Mouse (Mus musculus) liver, embryonic 15.5 days (tissue): Measurements from ENCODE around the gene Zfp750. TPM values are rescaled to one million over a fixed set of nuclear protein-coding genes. Genes with fewer than 3 reads are reported as not detected.

Experiments
- ATAC-seq: fragments of 200-750 bp; cut with Nextera tagmentation; 2 replicates; pipeline ENCODE4 v1.8.0; 2017; ENCODE audit warnings: moderate number of reproducible peaks, mild to moderate bottlenecking, moderate library complexity; ENCODE audit not compliant: insufficient read depth
- H3K27ac ChIP-seq: fragments of 300-500 bp; sonication (generic); replicated peaks from 2 replicates; pipeline ENCODE4 v1.5.1; 2015; ENCODE audit warnings: mild to moderate bottlenecking, inconsistent platforms
- H3K27me3 ChIP-seq: fragments of 300-500 bp; sonication (generic); 2 replicates; pipeline ENCODE4 v1.6.1; 2015; ENCODE audit warnings: mild to moderate bottlenecking, inconsistent platforms
- H3K36me3 ChIP-seq: fragments of 300-500 bp; sonication (generic); replicated peaks from 2 replicates; pipeline ENCODE4 v1.6.1; 2015; ENCODE audit warnings: moderate library complexity, mild to moderate bottlenecking, inconsistent platforms
- H3K4me1 ChIP-seq: fragments of 300-500 bp; sonication (generic); replicated peaks from 2 replicates; pipeline ENCODE4 v1.6.1; 2015; ENCODE audit warnings: inconsistent platforms
- H3K4me2 ChIP-seq: fragments of 300-500 bp; sonication (generic); 2 replicates; pipeline ENCODE4 v1.6.1; 2015; ENCODE audit warnings: moderate library complexity, mild to moderate bottlenecking, inconsistent platforms
- H3K4me3 ChIP-seq: fragments of 300-500 bp; sonication (generic); replicated peaks from 2 replicates; pipeline ENCODE4 v1.5.1; 2015; ENCODE audit warnings: mild to moderate bottlenecking, inconsistent platforms
- H3K9ac ChIP-seq: fragments of 300-500 bp; sonication (generic); 2 replicates; pipeline ENCODE4 v1.6.1; 2015; ENCODE audit warnings: moderate library complexity, mild to moderate bottlenecking, inconsistent platforms
- H3K9me3 ChIP-seq: fragments of 300-500 bp; sonication (generic); replicated peaks from 2 replicates; pipeline ENCODE4 v1.6.1; 2016; ENCODE audit warnings: inconsistent platforms
- WGBS: fragments of 180-500 bp; shearing (Covaris S2); methylation state at CpG from one replicate; pipeline ENCODE4 v1.1.7; 2015; ENCODE audit warnings: mixed read lengths; ENCODE audit not compliant: insufficient replicate concordance; 5-methylcytosine and 5-hydroxymethylcytosine counted together
- polyA plus RNA-seq: library from polyadenylated mRNA; unstranded; fragments of >200 nt; fragmentation: Nextera tagmentation; extraction: Ambion mirVana; gene quantifications from 2 replicates; pipeline ENCODE4 v1.2.1, GENCODE M21; 2015

Gene Zfp750
- polyA plus RNA-seq, 1 experiment from 2014 or later, result 0.82 TPM

DNA sequence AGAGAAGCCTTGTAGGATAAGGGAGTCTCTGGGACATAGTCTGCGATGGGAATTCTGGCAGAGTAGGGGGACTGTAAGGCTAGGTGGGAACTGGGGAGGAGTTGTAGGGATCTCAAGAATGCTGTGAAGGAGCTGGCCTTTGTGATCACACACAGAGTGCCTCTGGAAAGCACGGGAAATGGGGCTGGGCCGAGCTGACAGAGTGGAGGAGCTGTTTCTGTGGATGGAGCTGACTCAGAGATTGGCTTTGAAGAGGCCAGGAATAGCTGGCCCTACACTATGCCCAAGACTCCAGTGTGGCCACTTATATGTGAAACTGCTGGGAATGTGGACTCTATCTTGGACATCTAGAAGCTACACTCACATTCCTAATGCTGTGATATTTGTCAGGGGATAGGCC, 17.4 kb upstream of the Zfp750 start:
- no peaks in the 10 kb centered on the region for H3K27me3 ChIP-seq
- peaks cover 11% of the 10 kb centered on the region for H3K36me3 ChIP-seq
- WGBS, result 45% methylated on average over 3 of the region's 3 CpGs
- peaks cover 10% of the 10 kb centered on the region; the same call in 1 of the 2 replicates for H3K4me1 ChIP-seq
- no peak overlapping the region for H3K4me2 ChIP-seq
- no peaks in the 10 kb centered on the region for H3K9me3 ChIP-seq
- H3K9ac ChIP-seq, result no peak overlapping the region
- no peak overlapping the region for H3K27ac ChIP-seq
- ATAC-seq, result no peak
- no peak overlapping the region for H3K4me3 ChIP-seq

DNA sequence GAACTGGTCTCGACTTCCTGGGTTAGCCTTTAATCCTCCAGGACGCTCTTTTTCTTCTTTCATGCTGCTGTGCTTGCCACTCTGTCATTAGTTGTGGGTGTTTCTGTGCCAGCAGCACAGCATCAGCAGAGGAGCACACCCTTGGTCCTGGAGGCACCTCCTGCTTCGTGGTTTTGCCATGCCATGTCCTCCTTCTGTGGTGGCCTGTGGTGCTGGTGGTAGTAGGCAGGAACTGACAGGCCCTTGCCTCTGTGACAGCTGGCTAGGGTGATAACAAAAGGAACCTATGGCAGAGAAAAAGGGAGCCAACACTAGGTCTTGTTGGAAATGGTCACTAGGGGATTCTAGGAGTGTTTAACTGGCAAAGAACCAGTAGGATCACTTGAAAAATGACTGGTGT, 10.6 kb upstream of the Zfp750 start:
- WGBS, result 54% methylated on average over 3 of the region's 3 CpGs
- H3K4me1 ChIP-seq, result peaks cover 8% of the 10 kb centered on the region; the same call in 1 of the 2 replicates
- H3K36me3 ChIP-seq, result peaks cover 5% of the 10 kb centered on the region; the same call in 1 of the 2 replicates
- no peak; the same call in 1 of the 2 replicates for ATAC-seq
- no peak overlapping the region for H3K4me3 ChIP-seq
- no peak overlapping the region for H3K4me2 ChIP-seq
- H3K27ac ChIP-seq, result 0 out of 2 replicates have a peak overlapping the region, but pooled peaks have one; percentile 14
- H3K9ac ChIP-seq, result no peak overlapping the region
- no peaks in the 10 kb centered on the region for H3K9me3 ChIP-seq
- no peaks in the 10 kb centered on the region for H3K27me3 ChIP-seq

DNA sequence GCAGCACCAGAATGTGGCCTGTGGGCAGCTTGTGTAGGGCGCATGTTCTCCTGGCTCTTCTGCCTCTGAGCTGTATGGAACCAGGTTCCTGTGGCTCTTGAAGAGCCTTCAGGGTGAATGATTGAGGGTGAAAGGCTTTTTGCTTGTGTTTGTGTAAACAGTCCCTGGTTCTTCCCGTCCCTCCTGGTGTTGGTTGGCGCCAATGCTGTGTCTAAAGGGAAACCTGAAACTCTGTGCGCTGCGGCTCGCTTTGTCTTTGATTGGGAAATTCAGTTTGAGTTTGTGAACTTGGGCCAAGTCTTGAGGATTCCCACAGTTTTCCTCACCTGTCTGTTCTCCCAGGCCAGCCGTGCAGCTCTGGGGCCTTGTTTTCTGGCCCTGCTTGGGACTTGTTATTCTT, 5.1 kb upstream of the Zfp750 start:
- no peak overlapping the region for H3K4me3 ChIP-seq
- no peaks in the 10 kb centered on the region for H3K27me3 ChIP-seq
- no peak overlapping the region for H3K27ac ChIP-seq
- H3K9me3 ChIP-seq, result no peaks in the 10 kb centered on the region
- H3K4me2 ChIP-seq, result no peak overlapping the region
- H3K4me1 ChIP-seq, result peaks cover 20% of the 10 kb centered on the region
- H3K36me3 ChIP-seq, result no peaks in the 10 kb centered on the region
- WGBS, result 84% methylated on average over 7 of the region's 7 CpGs
- H3K9ac ChIP-seq, result no peak overlapping the region
- no peak for ATAC-seq

DNA sequence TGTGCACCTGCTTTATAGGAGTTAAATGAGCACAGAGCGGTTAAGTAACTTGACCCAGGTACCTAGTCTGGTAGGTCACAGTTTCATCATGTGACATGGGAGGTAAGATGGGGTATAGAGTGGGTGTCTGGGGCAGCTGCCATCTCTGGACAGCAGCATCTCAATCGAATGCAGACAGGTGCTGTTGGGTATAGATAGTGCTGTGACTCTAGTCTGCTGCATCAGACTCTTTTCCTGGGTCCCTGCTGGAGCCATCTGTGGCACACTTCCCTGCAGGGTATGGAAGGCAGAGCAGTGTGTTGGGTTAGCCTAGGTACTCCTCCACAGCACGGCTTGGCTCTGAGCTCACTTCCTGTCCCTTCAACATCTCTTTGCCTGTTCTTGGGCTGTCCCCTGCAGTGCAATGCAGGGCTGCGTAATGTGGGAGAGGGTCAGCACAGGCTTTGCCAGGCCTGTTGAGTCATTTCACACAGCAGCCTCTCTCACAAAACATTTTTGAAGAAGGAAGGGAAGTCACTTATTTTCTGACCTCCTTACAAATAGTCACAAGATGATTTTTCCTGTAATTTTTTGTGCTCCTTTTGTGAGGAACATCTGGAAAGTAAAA, 3.1 kb upstream of the Zfp750 start:
- no peak for ATAC-seq
- Histone ChIP-seq H3K4me2 (no peak overlapping the region), H3K4me1 (peaks cover 30% of the 10 kb centered on the region), H3K36me3 (no peaks in the 10 kb centered on the region), H3K27ac (no peak overlapping the region), H3K4me3 (no peak overlapping the region), H3K9me3 (no peaks in the 10 kb centered on the region), H3K27me3 (no peaks in the 10 kb centered on the region), H3K9ac (no peak overlapping the region)
- 73% methylated on average over 4 of the region's 4 CpGs for WGBS

DNA sequence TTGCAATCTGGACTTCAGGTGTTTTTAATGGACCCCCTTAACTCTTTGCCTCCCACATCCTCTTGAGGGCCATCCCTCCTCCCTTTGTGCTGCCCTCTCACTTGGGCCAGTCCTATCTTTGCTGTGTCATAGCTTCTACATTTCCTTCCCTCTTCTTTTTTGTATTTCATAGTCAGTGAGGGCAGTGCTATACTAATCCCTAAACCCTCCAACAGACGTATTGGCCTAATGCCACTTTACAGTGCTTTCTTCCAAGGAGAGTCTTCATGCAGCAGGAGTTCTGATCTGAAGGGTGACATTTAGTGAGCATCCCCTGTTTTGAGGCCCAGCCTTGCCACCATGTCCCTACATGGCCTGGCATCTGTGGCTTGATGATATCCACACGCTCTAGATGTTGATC, 1.6 kb upstream of the Zfp750 start:
- Histone ChIP-seq H3K27ac (0 out of 2 replicates have a peak overlapping the region, but pooled peaks have one; percentile 2), H3K27me3 (no peaks in the 10 kb centered on the region), H3K9ac (no peak overlapping the region), H3K4me2 (no peak overlapping the region), H3K4me3 (no peak overlapping the region), H3K9me3 (no peaks in the 10 kb centered on the region), H3K36me3 (no peaks in the 10 kb centered on the region), H3K4me1 (peaks cover 36% of the 10 kb centered on the region)
- 50% methylated on average over 2 of the region's 2 CpGs for WGBS
- ATAC-seq, result no peak

DNA sequence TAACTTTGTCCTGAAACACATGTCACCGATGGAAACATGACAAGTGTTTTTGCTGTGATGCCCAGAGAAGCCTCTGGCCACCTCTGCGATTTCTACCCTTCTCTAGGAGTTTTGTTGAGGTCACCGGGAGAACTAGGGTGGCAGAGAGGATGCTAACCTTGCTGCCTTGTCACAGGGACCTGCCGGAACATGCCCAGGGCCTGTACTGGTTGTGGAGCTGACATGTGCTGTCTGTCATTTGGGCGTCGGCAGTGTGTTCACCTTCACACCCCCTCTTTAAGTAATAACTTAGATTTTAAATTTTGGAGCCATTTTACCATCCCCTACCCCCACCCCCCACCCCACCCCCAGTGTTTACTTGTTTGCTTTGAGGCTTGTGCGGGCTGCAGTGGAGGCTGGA, 570 bp upstream of the Zfp750 start:
- Histone ChIP-seq H3K4me1 (peaks cover 36% of the 10 kb centered on the region), H3K36me3 (no peaks in the 10 kb centered on the region), H3K4me3 (no peak overlapping the region), H3K4me2 (no peak overlapping the region), H3K27me3 (no peaks in the 10 kb centered on the region), H3K9me3 (no peaks in the 10 kb centered on the region), H3K9ac (no peak overlapping the region), H3K27ac (no peak overlapping the region)
- ATAC-seq, result no peak
- WGBS, result 78% methylated on average over 7 of the region's 7 CpGs

DNA sequence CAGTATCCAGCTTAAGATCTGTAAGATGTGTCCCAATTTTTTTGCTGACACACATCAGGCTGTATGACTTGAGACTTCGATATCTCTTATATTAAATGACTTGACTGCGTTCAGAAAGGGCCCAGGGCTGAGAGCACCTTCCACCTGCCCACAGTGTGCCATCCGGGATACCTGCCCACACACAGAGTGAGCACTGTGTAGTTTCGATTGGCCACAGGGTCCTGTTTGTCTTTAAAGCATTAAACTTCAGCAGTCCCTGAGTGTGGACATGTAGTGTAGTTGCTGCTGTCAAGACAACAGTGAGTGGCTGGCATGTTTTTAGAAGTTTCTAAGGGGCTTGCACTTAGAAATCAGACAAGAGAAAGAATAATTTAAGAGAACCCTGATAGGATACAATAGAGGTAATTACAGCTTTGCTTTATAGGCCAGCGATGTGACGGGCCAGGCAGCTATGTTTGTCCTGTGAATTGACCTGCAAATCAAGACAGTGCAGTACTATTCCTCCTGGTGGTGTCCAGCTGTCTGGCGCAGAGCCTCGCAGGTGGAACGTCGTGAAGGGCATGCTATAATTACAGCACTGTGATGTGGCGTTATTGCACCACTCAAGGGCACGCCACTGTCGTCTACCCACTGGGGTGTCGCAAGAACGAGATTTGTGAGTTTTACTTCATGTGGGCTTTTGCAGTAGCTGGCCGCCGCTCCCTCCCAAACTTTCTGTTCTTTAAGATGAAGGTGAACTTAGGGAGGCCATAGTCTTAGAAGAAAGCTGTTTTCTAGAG, 1.3 kb downstream of the Zfp750 start:
- Histone ChIP-seq H3K27ac (0 out of 2 replicates have a peak overlapping the region, but pooled peaks have one; percentile 31), H3K4me2 (peak overlapping the region; percentile 27; the same call in 1 of the 2 replicates), H3K9ac (no peak overlapping the region), H3K9me3 (no peaks in the 10 kb centered on the region), H3K27me3 (no peaks in the 10 kb centered on the region), H3K4me3 (no peak overlapping the region), H3K4me1 (peaks cover 36% of the 10 kb centered on the region), H3K36me3 (0 out of 2 replicates have a peak, but pooled peaks cover 12% of the 10 kb centered on the region)
- ATAC-seq, result no peak
- 74% methylated on average over 17 of the region's 17 CpGs for WGBS

DNA sequence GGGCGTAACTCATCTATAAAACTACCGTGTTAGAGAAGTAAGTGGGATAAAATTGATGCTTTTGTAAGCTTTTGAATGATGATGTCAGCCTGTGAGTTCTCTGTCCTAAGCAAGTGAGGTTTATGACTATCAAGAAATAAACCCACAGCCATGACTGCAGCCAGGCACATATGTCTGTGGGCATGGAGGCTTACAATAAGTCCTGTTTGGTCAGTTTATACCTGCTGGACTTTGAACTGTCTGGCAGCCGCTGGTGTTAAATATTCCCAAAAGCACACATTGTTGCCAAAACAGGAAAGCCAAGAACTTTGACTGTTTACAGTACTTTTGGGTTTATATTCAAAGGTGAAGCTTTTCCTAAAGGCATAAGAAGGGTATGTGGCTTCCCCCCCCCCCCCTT, 2.2 kb downstream of the Zfp750 start:
- Histone ChIP-seq H3K36me3 (0 out of 2 replicates have a peak, but pooled peaks cover 20% of the 10 kb centered on the region), H3K27ac (0 out of 2 replicates have a peak overlapping the region, but pooled peaks have one; percentile 31), H3K4me2 (no peak overlapping the region), H3K9me3 (no peaks in the 10 kb centered on the region), H3K27me3 (no peaks in the 10 kb centered on the region), H3K4me3 (no peak overlapping the region), H3K4me1 (peaks cover 34% of the 10 kb centered on the region), H3K9ac (no peak overlapping the region)
- ATAC-seq, result no peak
- 83% methylated on average over 3 of the region's 3 CpGs for WGBS

DNA sequence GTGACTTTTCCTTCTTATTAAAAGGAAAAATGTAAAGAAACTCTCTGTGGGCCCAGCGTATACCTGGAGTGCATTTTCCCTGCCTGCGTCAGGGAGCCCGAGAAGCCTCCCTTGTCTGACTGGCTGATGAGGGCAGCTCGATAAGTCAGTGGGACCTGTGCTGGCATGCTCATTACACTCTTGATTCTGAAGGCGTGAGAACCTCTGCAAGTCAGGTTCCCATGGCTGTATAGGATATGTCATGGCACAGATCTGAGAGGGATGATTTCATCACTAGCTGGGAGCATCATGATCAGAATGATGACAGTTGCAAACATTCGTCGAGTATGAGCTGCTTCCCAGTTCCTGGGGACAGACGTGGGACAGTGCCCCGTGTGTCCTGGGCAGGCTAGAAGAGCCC, 3.1 kb downstream of the Zfp750 start:
- WGBS, result 80% methylated on average over 9 of the region's 9 CpGs
- Histone ChIP-seq H3K9me3 (no peaks in the 10 kb centered on the region), H3K27me3 (no peaks in the 10 kb centered on the region), H3K4me3 (no peak overlapping the region), H3K36me3 (0 out of 2 replicates have a peak, but pooled peaks cover 21% of the 10 kb centered on the region), H3K4me2 (no peak overlapping the region), H3K4me1 (peaks cover 35% of the 10 kb centered on the region), H3K27ac (no peak overlapping the region), H3K9ac (no peak overlapping the region)
- no peak for ATAC-seq

DNA sequence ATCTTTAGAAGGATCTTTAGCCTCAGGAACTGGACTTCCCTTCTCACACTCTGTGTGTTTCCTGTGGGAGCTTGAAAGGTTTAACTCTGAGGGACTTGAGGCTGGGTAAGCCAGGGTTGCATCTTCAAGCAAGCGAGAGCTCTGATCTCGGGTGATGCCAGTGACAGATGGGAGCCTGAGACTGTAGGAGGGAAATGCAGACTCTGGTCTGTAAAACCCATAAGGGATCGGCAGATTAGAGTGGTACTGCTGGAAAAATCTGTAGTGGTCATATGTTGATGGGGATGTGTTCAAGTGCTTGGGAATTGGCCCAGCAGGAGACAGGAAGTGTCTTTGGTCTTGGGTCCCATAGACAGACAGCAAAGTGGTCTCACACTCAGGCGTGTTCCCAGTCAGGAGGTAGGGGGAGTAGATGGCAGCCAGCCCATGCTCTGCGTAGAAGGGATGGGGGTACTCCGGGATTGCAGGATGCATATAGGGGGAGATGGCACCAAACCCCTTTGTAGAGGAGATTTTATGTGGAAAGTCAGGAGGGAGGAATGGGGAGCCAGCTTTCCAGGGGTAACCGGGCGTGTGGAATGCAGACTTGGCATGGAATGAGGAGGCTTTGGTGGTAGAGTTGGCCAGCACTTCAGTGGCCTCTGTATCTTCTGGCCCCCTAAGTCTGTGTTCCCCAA, 6.1 kb downstream of the Zfp750 start:
- ATAC-seq, result no peak
- Histone ChIP-seq H3K27ac (no peak overlapping the region), H3K4me3 (no peak overlapping the region), H3K36me3 (peaks cover 21% of the 10 kb centered on the region; the same call in 1 of the 2 replicates), H3K4me1 (peaks cover 16% of the 10 kb centered on the region; the same call in 1 of the 2 replicates), H3K9me3 (no peaks in the 10 kb centered on the region), H3K9ac (no peak overlapping the region), H3K4me2 (no peak overlapping the region), H3K27me3 (no peaks in the 10 kb centered on the region)
- 88% methylated on average over 8 of the region's 8 CpGs for WGBS
